21 mouse cellular contexts compared by ENCODE assay signal in genomic region chr14:120257483-120257882, GRCm38 (mm10). TPM values are rescaled to one million over a fixed set of nuclear protein-coding genes. Genes with fewer than 3 reads are reported as not detected.
DNase-seq lines count a peak whose midpoint lies in the region; ATAC-seq and TF ChIP-seq lines count a peak whose summit lies in the region.
"Had no signal": no experiment of that assay in that cellular context is flagged by ENCODE, and none has a peak within 500 bp of the region (broad histone marks: within the 10 kb centered on the region; RNA-seq: fewer than 3 reads in every experiment).

No protein-coding gene starts in this region.

- no peak for TF ChIP-seq CTCF in midbrain, postnatal 0 days (IDR thresholded peaks at IDR 0.05)
- TF ChIP-seq CTCF in intestine, postnatal 0 days (IDR thresholded peaks at IDR 0.05; ENCODE audit: low read depth) = no peak

- H3K4me1 ChIP-seq in midbrain, embryonic 14.5 days (ENCODE audit: control insufficient read depth, insufficient read depth, low read length) = no peaks in the 10 kb centered on the region
- H3K4me1 ChIP-seq in midbrain, postnatal 0 days (ENCODE audit: insufficient read depth, low read length) = no peaks in the 10 kb centered on the region
- H3K4me1 ChIP-seq in intestine, postnatal 0 days (replicated peaks; ENCODE audit: control insufficient read depth, insufficient read depth, low read length) = no peaks in the 10 kb centered on the region; the same call in 1 of the 2 replicates
- H3K4me1 ChIP-seq: midbrain, embryonic 13.5 days; neural tube, embryonic 13.5 days had no signal

- no peak overlapping the region for H3K27ac ChIP-seq in midbrain, embryonic 14.5 days (replicated peaks; ENCODE audit: low read depth, low read length)
- no peak overlapping the region for H3K27ac ChIP-seq in midbrain, postnatal 0 days (ENCODE audit: low read depth, low read length)
- no peak overlapping the region for H3K27ac ChIP-seq in intestine, postnatal 0 days (ENCODE audit: low read depth, low read length)
- H3K27ac ChIP-seq: hindbrain, postnatal 0 days; kidney, postnatal 0 days; midbrain, embryonic 13.5 days; neural tube, embryonic 13.5 days had no signal

- no peak overlapping the region for H3K4me2 ChIP-seq in midbrain, embryonic 14.5 days (ENCODE audit: low read length)
- no peak overlapping the region for H3K4me2 ChIP-seq in midbrain, postnatal 0 days (ENCODE audit: low read depth, low read length, poor library complexity, severe bottlenecking)
- peak overlapping the region; percentile 37 for H3K4me2 ChIP-seq in intestine, postnatal 0 days (replicated peaks; ENCODE audit: low read depth)
- H3K4me2 ChIP-seq: heart, embryonic 11.5 days; midbrain, embryonic 13.5 days; neural tube, embryonic 13.5 days had no signal

- no peak overlapping the region for H3K9ac ChIP-seq in midbrain, embryonic 14.5 days (replicated peaks; ENCODE audit: low read length)
- H3K9ac ChIP-seq in midbrain, postnatal 0 days (replicated peaks; ENCODE audit: low read length, poor library complexity, severe bottlenecking) = no peak overlapping the region
- H3K9ac ChIP-seq in intestine, postnatal 0 days (ENCODE audit: low read depth, low read length) = no peak overlapping the region
- H3K9ac ChIP-seq: midbrain, embryonic 13.5 days; neural tube, embryonic 13.5 days had no signal

- DNase-seq in midbrain, embryonic 14.5 days = peak; percentile 32
- no peak for DNase-seq in midbrain, postnatal 0 days (ENCODE audit: low spot score)
- peak; percentile 38 for DNase-seq in retina, embryonic 14.5 days (ENCODE audit: low spot score)
- DNase-seq in adrenal gland, adult (ENCODE audit: inconsistent age in 2 of 2, low spot score in 1 of 2) = no peak
- DNase-seq in frontal cortex, postnatal 14 days (ENCODE audit: low spot score in 2 of 2) = no peak
- no peak for DNase-seq in embryo, embryonic 10 days (ENCODE audit: low spot score)
- DNase-seq: adrenal gland, postnatal 14 days; cerebellum, adult 2 months; cerebellum, postnatal 25 days; heart, postnatal 10 days; lung, adult 2 months; lung, postnatal 14 days; thymus, adult 18-20 months had no signal

- 86% methylated on average over 6 of the region's 6 CpGs for WGBS in midbrain, embryonic 14.5 days
- 87% methylated on average over 6 of the region's 6 CpGs for WGBS in midbrain, postnatal 0 days
- WGBS in intestine, postnatal 0 days = 28% methylated on average over 6 of the region's 6 CpGs

- no peak for ATAC-seq in midbrain, embryonic 14.5 days (ENCODE audit: low FRiP score, low TSS enrichment)
- no peak for ATAC-seq in midbrain, postnatal 0 days (ENCODE audit: low FRiP score)
- ATAC-seq in intestine, postnatal 0 days = peak; percentile 80
- ATAC-seq: forebrain, embryonic 14.5 days; hindbrain, postnatal 0 days; midbrain, embryonic 13.5 days had no signal

- H3K4me3 ChIP-seq in midbrain, embryonic 14.5 days (replicated peaks; ENCODE audit: low read depth, low read length) = no peak overlapping the region
- no peak overlapping the region for H3K4me3 ChIP-seq in midbrain, postnatal 0 days (ENCODE audit: low read depth, low read length)
- H3K4me3 ChIP-seq in intestine, postnatal 0 days (ENCODE audit: low read depth, low read length) = no peak overlapping the region
- H3K4me3 ChIP-seq: midbrain, embryonic 13.5 days; myocyte; neural tube, embryonic 13.5 days had no signal

- H3K36me3 ChIP-seq in midbrain, embryonic 14.5 days (ENCODE audit: control insufficient read depth, insufficient read depth, low read length) = no peaks in the 10 kb centered on the region
- H3K36me3 ChIP-seq in midbrain, postnatal 0 days (ENCODE audit: insufficient read depth, low read length) = no peaks in the 10 kb centered on the region
- H3K36me3 ChIP-seq in intestine, postnatal 0 days (ENCODE audit: control insufficient read depth, insufficient read depth) = no peaks in the 10 kb centered on the region
- H3K36me3 ChIP-seq: midbrain, embryonic 13.5 days; neural tube, embryonic 13.5 days had no signal

- H3K9me3 ChIP-seq in midbrain, embryonic 14.5 days (ENCODE audit: control insufficient read depth, low read length) = no peaks in the 10 kb centered on the region
- H3K9me3 ChIP-seq in midbrain, postnatal 0 days (ENCODE audit: low read length) = no peaks in the 10 kb centered on the region
- H3K9me3 ChIP-seq in intestine, postnatal 0 days (ENCODE audit: control insufficient read depth) = no peaks in the 10 kb centered on the region
- H3K9me3 ChIP-seq: midbrain, embryonic 13.5 days; neural tube, embryonic 13.5 days had no signal

- no peaks in the 10 kb centered on the region for H3K27me3 ChIP-seq in midbrain, embryonic 14.5 days (ENCODE audit: control insufficient read depth, insufficient read depth, low read length)
- H3K27me3 ChIP-seq in midbrain, postnatal 0 days (ENCODE audit: insufficient read depth, low read length) = no peaks in the 10 kb centered on the region
- no peaks in the 10 kb centered on the region for H3K27me3 ChIP-seq in intestine, postnatal 0 days (replicated peaks; ENCODE audit: control insufficient read depth, insufficient read depth, low read length)
- H3K27me3 ChIP-seq: midbrain, embryonic 13.5 days; neural tube, embryonic 13.5 days had no signal

RNA-seq across cellular contexts. Expression of gene Mbnl2, which starts 18.0 kb away (rescaled TPM):
- 13.0 and 22.5 TPM in 2 replicates for polyA plus RNA-seq in midbrain, embryonic 14.5 days (2014; fragmentation: Nextera tagmentation; extraction: Ambion mirVana)
- total RNA-seq in midbrain, postnatal 0 days (2014; rRNA removed) = 40.4 and 41.4 TPM in 2 replicates
- polyA plus RNA-seq in midbrain, postnatal 0 days (2015; fragmentation: Nextera tagmentation; extraction: Ambion mirVana) = 19.5 and 20.4 TPM in 2 replicates
- polyA plus RNA-seq in intestine, postnatal 0 days (2015; fragmentation: Nextera tagmentation; extraction: Ambion mirVana) = 94.4 and 99.0 TPM in 2 replicates

Comparison
In these comparisons a context has a peak if more than half of its experiments do, and no peak if none do; other contexts are left out.
1. DNase-seq: peak in midbrain, embryonic 14.5 days (single experiment) and retina, embryonic 14.5 days (single experiment); none in midbrain, postnatal 0 days (single experiment), adrenal gland, adult (0 of 2), frontal cortex, postnatal 14 days (0 of 2) and embryo, embryonic 10 days (single experiment).